Mouse (Mus musculus): ENCODE data around the gene Phgdh. TPM values are rescaled to one million over a fixed set of nuclear protein-coding genes. Genes with fewer than 3 reads are reported as not detected.

Gene Phgdh
- polyA plus RNA-seq, 1 experiment: 18.1 TPM

GRCm38 (mm10) chr3:98348106-98348505 lies 8.3 kb upstream of the Phgdh start:
- no peak for TF ChIP-seq CTCF (IDR thresholded peaks at IDR 0.05; ENCODE audit: control insufficient read depth, insufficient read depth, insufficient replicate concordance, low read depth, low read length)
- no peak for TF ChIP-seq POLR2A (IDR thresholded peaks at IDR 0.05; ENCODE audit: control insufficient read depth, low read depth, low read length)

GRCm38 (mm10) chr3:98343235-98343634 lies 3.4 kb upstream of the Phgdh start:
- peaks cover 4% of the 10 kb centered on the region for H3K4me1 ChIP-seq (ENCODE audit: control insufficient read depth, insufficient read depth, low read length)

More at GRCm38 (mm10) chr3:98348106-98348505, 8.3 kb upstream of the Phgdh start:
- Histone ChIP-seq H3K4me1 (ENCODE audit: control insufficient read depth, insufficient read depth, low read length) (no peaks in the 10 kb centered on the region; the same call in 1 of the 2 replicates), H3K36me3 (ENCODE audit: control insufficient read depth, insufficient read depth, low read length) (no peaks in the 10 kb centered on the region), H3K4me3 (ENCODE audit: control insufficient read depth, low read depth, low read length) (no peak overlapping the region), H3K27ac (ENCODE audit: control insufficient read depth, insufficient read depth, low read depth, low read length) (no peak overlapping the region), H3K27me3 (ENCODE audit: control insufficient read depth, insufficient read depth, low read length) (no peaks in the 10 kb centered on the region)

GRCm38 (mm10) chr3:98340818-98341594 lies 1.2 kb upstream of the Phgdh start:
- Histone ChIP-seq H3K27ac (ENCODE audit: control insufficient read depth, insufficient read depth, low read depth, low read length) (no peak overlapping the region), H3K4me3 (ENCODE audit: control insufficient read depth, low read depth, low read length) (no peak overlapping the region)

More at GRCm38 (mm10) chr3:98343235-98343634, 3.4 kb upstream of the Phgdh start:
- H3K36me3 ChIP-seq (ENCODE audit: control insufficient read depth, insufficient read depth, low read length): no peaks in the 10 kb centered on the region
- H3K27ac ChIP-seq (ENCODE audit: control insufficient read depth, insufficient read depth, low read depth, low read length): no peak overlapping the region
- no peaks in the 10 kb centered on the region for H3K27me3 ChIP-seq (ENCODE audit: control insufficient read depth, insufficient read depth, low read length)
- no peak overlapping the region for H3K4me3 ChIP-seq (ENCODE audit: control insufficient read depth, low read depth, low read length)
- TF ChIP-seq POLR2A (IDR thresholded peaks at IDR 0.05; ENCODE audit: control insufficient read depth, low read depth, low read length) (no peak), CTCF (IDR thresholded peaks at IDR 0.05; ENCODE audit: control insufficient read depth, insufficient read depth, insufficient replicate concordance, low read depth, low read length) (no peak)

GRCm38 (mm10) chr3:98339097-98339705 lies 589 bp downstream of the Phgdh start:
- Histone ChIP-seq H3K4me3 (ENCODE audit: control insufficient read depth, low read depth, low read length) (peak overlapping the region; percentile 37), H3K36me3 (ENCODE audit: control insufficient read depth, insufficient read depth, low read length) (no peaks in the 10 kb centered on the region), H3K4me1 (ENCODE audit: control insufficient read depth, insufficient read depth, low read length) (peaks cover 4% of the 10 kb centered on the region), H3K27ac (ENCODE audit: control insufficient read depth, insufficient read depth, low read depth, low read length) (no peak overlapping the region), H3K27me3 (ENCODE audit: control insufficient read depth, insufficient read depth, low read length) (no peaks in the 10 kb centered on the region)
- TF ChIP-seq POLR2A (IDR thresholded peaks at IDR 0.05; ENCODE audit: control insufficient read depth, low read depth, low read length) (no peak), CTCF (IDR thresholded peaks at IDR 0.05; ENCODE audit: control insufficient read depth, insufficient read depth, insufficient replicate concordance, low read depth, low read length) (no peak)

More at GRCm38 (mm10) chr3:98340818-98341594, 1.2 kb upstream of the Phgdh start:
- Histone ChIP-seq H3K4me1 (ENCODE audit: control insufficient read depth, insufficient read depth, low read length) (peaks cover 4% of the 10 kb centered on the region), H3K36me3 (ENCODE audit: control insufficient read depth, insufficient read depth, low read length) (no peaks in the 10 kb centered on the region), H3K27me3 (ENCODE audit: control insufficient read depth, insufficient read depth, low read length) (no peaks in the 10 kb centered on the region)
- TF ChIP-seq CTCF (IDR thresholded peaks at IDR 0.05; ENCODE audit: control insufficient read depth, insufficient read depth, insufficient replicate concordance, low read depth, low read length) (no peak), POLR2A (IDR thresholded peaks at IDR 0.05; ENCODE audit: control insufficient read depth, low read depth, low read length) (no peak)

GRCm38 (mm10) chr3:98338584-98339041 lies 1.2 kb downstream of the Phgdh start:
- Histone ChIP-seq H3K27me3 (ENCODE audit: control insufficient read depth, insufficient read depth, low read length) (no peaks in the 10 kb centered on the region), H3K36me3 (ENCODE audit: control insufficient read depth, insufficient read depth, low read length) (no peaks in the 10 kb centered on the region), H3K27ac (ENCODE audit: control insufficient read depth, insufficient read depth, low read depth, low read length) (no peak overlapping the region), H3K4me3 (ENCODE audit: control insufficient read depth, low read depth, low read length) (peak overlapping the region; percentile 25), H3K4me1 (ENCODE audit: control insufficient read depth, insufficient read depth, low read length) (peaks cover 4% of the 10 kb centered on the region)
- TF ChIP-seq POLR2A (IDR thresholded peaks at IDR 0.05; ENCODE audit: control insufficient read depth, low read depth, low read length) (no peak), CTCF (IDR thresholded peaks at IDR 0.05; ENCODE audit: control insufficient read depth, insufficient read depth, insufficient replicate concordance, low read depth, low read length) (no peak)

GRCm38 (mm10) chr3:98336661-98337654 lies 2.8 kb downstream of the Phgdh start:
- Histone ChIP-seq H3K36me3 (ENCODE audit: control insufficient read depth, insufficient read depth, low read length) (no peaks in the 10 kb centered on the region), H3K4me3 (ENCODE audit: control insufficient read depth, low read depth, low read length) (no peak overlapping the region), H3K27ac (ENCODE audit: control insufficient read depth, insufficient read depth, low read depth, low read length) (no peak overlapping the region), H3K4me1 (ENCODE audit: control insufficient read depth, insufficient read depth, low read length) (peaks cover 4% of the 10 kb centered on the region), H3K27me3 (ENCODE audit: control insufficient read depth, insufficient read depth, low read length) (no peaks in the 10 kb centered on the region)
- TF ChIP-seq POLR2A (IDR thresholded peaks at IDR 0.05; ENCODE audit: control insufficient read depth, low read depth, low read length): no peak
- no peak for TF ChIP-seq CTCF (IDR thresholded peaks at IDR 0.05; ENCODE audit: control insufficient read depth, insufficient read depth, insufficient replicate concordance, low read depth, low read length)

Measured in testis, adult 2 months (tissue).